Mouse (Mus musculus) testis, adult 10 weeks (tissue): Measurements from ENCODE around the gene Dennd2a. TPM values are rescaled to one million over a fixed set of nuclear protein-coding genes. Genes with fewer than 3 reads are reported as not detected.

Source experiments
- polyA plus RNA-seq: library from polyadenylated mRNA; stranded (reverse); fragments of 350-450 nt; fragmentation: Illumina TruSeq; extraction: RNeasy Lipid Tissue Mini Kit (QIAGEN cat#74804); gene quantifications from one replicate; pipeline ENCODE4 v1.2.3, GENCODE M21; 2014; ENCODE audit warnings: low read depth, low replicate concordance

Gene Dennd2a
- polyA plus RNA-seq, result 0.88 TPM

DNA sequence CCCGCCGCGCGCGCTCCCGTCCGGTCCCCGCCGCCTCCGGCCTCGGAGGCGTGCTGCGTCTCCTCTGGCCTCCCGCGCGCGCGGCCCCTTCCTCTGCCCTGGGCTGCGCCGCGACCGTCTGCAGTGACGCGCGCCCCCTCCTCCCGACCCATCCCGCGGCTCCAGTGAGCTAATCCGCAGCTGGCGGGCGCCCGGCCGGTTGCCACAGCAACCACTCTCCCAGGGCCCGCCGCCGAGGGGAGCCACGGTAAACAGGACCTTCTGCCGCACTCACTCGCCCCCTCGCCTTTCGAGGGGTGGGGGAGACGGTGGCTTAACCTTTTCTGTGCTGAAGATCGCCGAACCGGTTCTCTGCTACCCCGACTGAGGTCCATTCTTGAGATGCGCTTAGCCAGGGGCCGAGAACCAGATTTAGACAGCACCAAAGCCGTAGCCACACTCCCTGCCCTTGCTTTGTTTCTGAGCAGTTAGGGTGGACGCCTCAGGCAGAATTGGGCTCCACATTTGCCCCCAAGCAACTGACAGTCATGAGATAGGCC lies at the start of gene Dennd2a:
Gene Dennd2a, minus strand, starts transcription at position 145 of the 539 bp plus-strand sequence.

GRCm38 (mm10) chr6:39592401-39593214 lies 34.9 kb upstream of the Dennd2a start, which contains the start of gene Ndufb2:
Gene Ndufb2, plus strand, starts transcription at chr6:39592574.

GRCm38 (mm10) chr6:39585517-39585916 lies 27.9 kb upstream of the Dennd2a start, which contains the start of gene Gm42420:
Gene Gm42420, plus strand, starts transcription at chr6:39585753.

GRCm38 (mm10) chr6:39573791-39574554 lies 16.3 kb upstream of the Dennd2a start, which contains the start of gene Adck2:
Gene Adck2, plus strand, starts transcription at chr6:39573873.

GRCm38 (mm10) chr6:39419851-39420721 lies 137.6 kb downstream of the Dennd2a start, which contains the start of gene Mkrn1:
Gene Mkrn1, minus strand, starts transcription at chr6:39420462.

Other genes starting within 250 kb of the Dennd2a start
- gene Slc37a3, start 180.2 kb downstream of the Dennd2a start, polyA plus RNA-seq, result 7.8 TPM
- 0.17 TPM for gene Rab19, start 176.7 kb downstream of the Dennd2a start, polyA plus RNA-seq
- gene Mkrn1, start 137.4 kb downstream of the Dennd2a start, polyA plus RNA-seq, result 291 TPM
- gene Adck2, start 16.0 kb upstream of the Dennd2a start, polyA plus RNA-seq, result 3.7 TPM
- gene Gm42420, start 27.9 kb upstream of the Dennd2a start, polyA plus RNA-seq, result not detected
- gene Ndufb2, start 34.7 kb upstream of the Dennd2a start, polyA plus RNA-seq, result 35.4 TPM
- 78.0 TPM for gene Braf, start 167.6 kb upstream of the Dennd2a start, polyA plus RNA-seq